Mouse (Mus musculus): ENCODE data around the gene Clasp1.

- TF ChIP-seq POLR2A (IDR thresholded peaks at IDR 0.05; ENCODE audit: low read depth, low read length) (no peak), CTCF (IDR thresholded peaks at IDR 0.05; ENCODE audit: borderline replicate concordance, insufficient read depth, low read length) (no peak)
These were observed 20.4 kb downstream of the Clasp1 start for GRCm38 (mm10) chr1:118409249-118409648.
